ENCODE assay signal across 8 mouse cellular contexts in genomic region chr4:106562006-106562405, GRCm38 (mm10). TPM values are rescaled to one million over a fixed set of nuclear protein-coding genes. Genes with fewer than 3 reads are reported as not detected.
DNase-seq lines count a peak whose midpoint lies in the region; ATAC-seq and TF ChIP-seq lines count a peak whose summit lies in the region.

No protein-coding gene starts in this region.

- H3K4me2 ChIP-seq in heart, embryonic 14.5 days (ENCODE audit: low read length) = peak overlapping the region; percentile 96
- H3K4me2 ChIP-seq in midbrain, embryonic 13.5 days (replicated peaks) = peak overlapping the region; percentile 94

- ATAC-seq in heart, embryonic 14.5 days (ENCODE audit: insufficient number of reproducible peaks, insufficient read depth, low FRiP score, low read depth) = no peak
- ATAC-seq in midbrain, embryonic 13.5 days = no peak

- H3K27me3 ChIP-seq in heart, embryonic 14.5 days (ENCODE audit: control insufficient read depth, insufficient read depth, low read length) = no peaks in the 10 kb centered on the region
- H3K27me3 ChIP-seq in hindbrain, embryonic 10.5 days (ENCODE audit: insufficient read depth, poor library complexity, severe bottlenecking) = peaks cover 9% of the 10 kb centered on the region; the same call in 1 of the 2 replicates
- H3K27me3 ChIP-seq in midbrain, embryonic 13.5 days = 0 out of 2 replicates have a peak, but pooled peaks cover 6% of the 10 kb centered on the region

- H3K4me3 ChIP-seq in heart, embryonic 14.5 days (ENCODE audit: control insufficient read depth in 1 of 2, insufficient read depth in 1 of 2, low read depth in 1 of 2, low read length in 2 of 2) = peak overlapping the region; percentile 61 to 82
- peak overlapping the region; percentile 82 to 90 for H3K4me3 ChIP-seq in ES-E14 (ENCODE audit: insufficient read depth in 1 of 2, low read depth in 1 of 2, low read length in 2 of 2, poor library complexity in 1 of 2, severe bottlenecking in 1 of 2)
- H3K4me3 ChIP-seq in hindbrain, embryonic 10.5 days = peak overlapping the region; percentile 99
- H3K4me3 ChIP-seq in midbrain, embryonic 13.5 days (replicated peaks) = peak overlapping the region; percentile 83

- peaks cover 28% of the 10 kb centered on the region for H3K36me3 ChIP-seq in heart, embryonic 14.5 days (ENCODE audit: control insufficient read depth, insufficient read depth, low read length)
- peaks cover 38% of the 10 kb centered on the region for H3K36me3 ChIP-seq in ES-E14 (ENCODE audit: control insufficient read depth, insufficient read depth, low read length, poor library complexity, severe bottlenecking)
- H3K36me3 ChIP-seq in hindbrain, embryonic 10.5 days = peaks cover 41% of the 10 kb centered on the region
- H3K36me3 ChIP-seq in midbrain, embryonic 13.5 days = peaks cover 30% of the 10 kb centered on the region

- intact Hi-C loops in heart, postnatal 36 days (cut with DNase I) = no loop called here

- H3K9ac ChIP-seq in heart, embryonic 14.5 days (ENCODE audit: low read length) = peak overlapping the region; percentile 81
- peak overlapping the region; percentile 81 for H3K9ac ChIP-seq in ES-E14 (ENCODE audit: insufficient read depth, low read depth, low read length, poor library complexity, severe bottlenecking)
- H3K9ac ChIP-seq in midbrain, embryonic 13.5 days (replicated peaks) = peak overlapping the region; percentile 85

- H3K27ac ChIP-seq in heart, embryonic 14.5 days (replicated peaks in 1 of 2; ENCODE audit: control insufficient read depth in 1 of 2, insufficient read depth in 1 of 2, low read depth in 2 of 2, low read length in 2 of 2) = no peak overlapping the region
- no peak overlapping the region for H3K27ac ChIP-seq in ES-E14 (ENCODE audit: insufficient read depth, low read depth, low read length, poor library complexity, severe bottlenecking)
- peak overlapping the region; percentile 97 for H3K27ac ChIP-seq in hindbrain, embryonic 10.5 days
- no peak overlapping the region for H3K27ac ChIP-seq in midbrain, embryonic 13.5 days

- DNase-seq in heart, postnatal 36 days = no peak
- no peak for DNase-seq in ES-E14 (ENCODE audit: low read depth, low spot score)
- no peak for DNase-seq in hindbrain, embryonic 10.5 days (ENCODE audit: low spot score)
- DNase-seq in urinary bladder, postnatal 4 days (ENCODE audit: low spot score in 2 of 2) = no peak
- no peak for DNase-seq in urinary bladder, postnatal 10 days (ENCODE audit: low spot score)
- no peak for DNase-seq in spleen, postnatal 10 days (ENCODE audit: low spot score in 2 of 2)

- WGBS in heart, embryonic 14.5 days = 14% methylated on average over 6 of the region's 6 CpGs
- WGBS in hindbrain, embryonic 10.5 days = 21% methylated on average over 6 of the region's 6 CpGs
- WGBS in midbrain, embryonic 13.5 days = 7% methylated on average over 6 of the region's 6 CpGs

- H3K4me1 ChIP-seq in heart, embryonic 14.5 days (ENCODE audit: control insufficient read depth in 2 of 2, insufficient read depth in 2 of 2, low read length in 2 of 2) = peaks cover 8 to 25% of the 10 kb centered on the region in 2 experiments; a peak in 3 of 4 replicates
- H3K4me1 ChIP-seq in ES-E14 (ENCODE audit: control insufficient read depth in 2 of 2, insufficient read depth in 2 of 2, low read length in 2 of 2, poor library complexity in 1 of 2) = peaks cover 2 to 15% of the 10 kb centered on the region in 2 experiments; a peak in 2 of 4 replicates
- H3K4me1 ChIP-seq in hindbrain, embryonic 10.5 days (replicated peaks) = peaks cover 43% of the 10 kb centered on the region
- H3K4me1 ChIP-seq in midbrain, embryonic 13.5 days (replicated peaks) = peaks cover 40% of the 10 kb centered on the region

- in situ Hi-C loops in ES-E14 (cut with MboI; ENCODE audit: low sequenced_read_pairs in 2 of 2, unreplicated experiment in 2 of 2) = no loop called here

- no peaks in the 10 kb centered on the region for H3K9me3 ChIP-seq in heart, embryonic 14.5 days (ENCODE audit: control insufficient read depth, low read length)
- H3K9me3 ChIP-seq in ES-E14 (ENCODE audit: control insufficient read depth, insufficient read depth, low read depth, low read length) = no peaks in the 10 kb centered on the region
- H3K9me3 ChIP-seq in hindbrain, embryonic 10.5 days = no peaks in the 10 kb centered on the region
- no peaks in the 10 kb centered on the region for H3K9me3 ChIP-seq in midbrain, embryonic 13.5 days

TF ChIP-seq in ES-E14, 5 proteins besides CTCF, POLR2A, EP300 and RAD21:
- no peak for TF ChIP-seq HCFC1 (IDR thresholded peaks at IDR 0.05; ENCODE audit: borderline replicate concordance, insufficient read depth, low read length)
- no peak for TF ChIP-seq CHD2 (IDR thresholded peaks at IDR 0.05; ENCODE audit: low read depth, low read length)
- no peak for TF ChIP-seq ZNF384 (IDR thresholded peaks at IDR 0.05; ENCODE audit: low read depth, low read length)
- TF ChIP-seq ZC3H11A (IDR thresholded peaks at IDR 0.05; ENCODE audit: borderline replicate concordance, low read depth, low read length) = no peak
- no peak for TF ChIP-seq MAFK (IDR thresholded peaks at IDR 0.05; ENCODE audit: insufficient read depth, low read depth, low read length)

RNA-seq across cellular contexts. Expression of gene Dhcr24, which starts 1.2 kb away (rescaled TPM):
- 10.4 and 12.0 TPM in 2 replicates for polyA plus RNA-seq in heart, embryonic 14.5 days (2014; fragmentation: Nextera tagmentation; extraction: Ambion mirVana)
- 1 to 10 TPM; 1.4 to 2.3 TPM for total RNA-seq in heart, postnatal 36 days (2021)
- 223 and 321 TPM in 2 replicates for total RNA-seq in ES-E14 (2012; rRNA removed)
- 7.6 and 11.6 TPM in 2 replicates for polyA plus RNA-seq in hindbrain, embryonic 10.5 days (2016; fragmentation: Nextera tagmentation; extraction: Ambion mirVana)
- polyA plus RNA-seq in midbrain, embryonic 13.5 days (2015; fragmentation: Nextera tagmentation; extraction: Ambion mirVana) = 7.8 and 8.9 TPM in 2 replicates

RNA-seq across cellular contexts. Expression of gene Lexm, which starts 55.0 kb away (rescaled TPM):
- not detected in 2 replicates for polyA plus RNA-seq in heart, embryonic 14.5 days (2014; fragmentation: Nextera tagmentation; extraction: Ambion mirVana)
- total RNA-seq in heart, postnatal 36 days (2021) = not detected
- total RNA-seq in ES-E14 (2012; rRNA removed) = 2.1 and 2.9 TPM in 2 replicates
- 0.14 and 0.25 TPM in 2 replicates for polyA plus RNA-seq in hindbrain, embryonic 10.5 days (2016; fragmentation: Nextera tagmentation; extraction: Ambion mirVana)
- 0.13 TPM in 1 of 2 replicates, not detected in the other for polyA plus RNA-seq in midbrain, embryonic 13.5 days (2015; fragmentation: Nextera tagmentation; extraction: Ambion mirVana)
